Mouse (Mus musculus): ENCODE measurements around the gene Wnt1. TPM values are rescaled to one million over a fixed set of nuclear protein-coding genes. Genes with fewer than 3 reads are reported as not detected.

Gene Wnt1
- polyA plus RNA-seq, 1 experiment, result not detected

GRCm38 (mm10) chr15:98831684-98832035 is 42.0 kb downstream of the Wnt1 start:
- WGBS, result 6% methylated on average over 9 of the region's 9 CpGs
- DNase-seq (ENCODE audit: low read depth, low spot score), result no peak

- WGBS, result 67% methylated on average over 12 of the region's 12 CpGs
Measured at GRCm38 (mm10) chr15:98832161-98833058, 42.8 kb downstream of the Wnt1 start.

GRCm38 (mm10) chr15:98833281-98833680 is 43.6 kb downstream of the Wnt1 start:
- DNase-seq (ENCODE audit: low read depth, low spot score), result no peak
- WGBS, result 90% methylated on average over 11 of the region's 11 CpGs

More at GRCm38 (mm10) chr15:98832161-98833058, 42.8 kb downstream of the Wnt1 start:
- DNase-seq (ENCODE audit: low read depth, low spot score), result no peak

GRCm38 (mm10) chr15:98834059-98834458 is 44.4 kb downstream of the Wnt1 start:
- 80% methylated on average over 13 of the region's 13 CpGs for WGBS
- no peak for DNase-seq (ENCODE audit: low read depth, low spot score)

- no peak for DNase-seq (ENCODE audit: low read depth, low spot score)
- WGBS, result 93% methylated on average over 14 of the region's 14 CpGs
Measured at GRCm38 (mm10) chr15:98835291-98835690, 45.6 kb downstream of the Wnt1 start.

- 92% methylated on average over 21 of the region's 21 CpGs for WGBS
- no peak for DNase-seq (ENCODE audit: low read depth, low spot score)
Measured at GRCm38 (mm10) chr15:98837006-98837742, 47.5 kb downstream of the Wnt1 start.

GRCm38 (mm10) chr15:98837743-98838103 is 48.1 kb downstream of the Wnt1 start:
- no peak for DNase-seq (ENCODE audit: low read depth, low spot score)
- WGBS, result 74% methylated on average over 4 of the region's 4 CpGs

GRCm38 (mm10) chr15:98839161-98839560 is 49.5 kb downstream of the Wnt1 start:
- no peak for DNase-seq (ENCODE audit: low read depth, low spot score)
- WGBS, result 96% methylated on average over 14 of the region's 14 CpGs

GRCm38 (mm10) chr15:98839671-98840585 is 50.3 kb downstream of the Wnt1 start:
- WGBS, result 92% methylated on average over 30 of the region's 30 CpGs
- DNase-seq (ENCODE audit: low read depth, low spot score), result no peak

Other genes starting within 250 kb of the Wnt1 start
- gene Ccnt1, start 218.9 kb upstream of the Wnt1 start, polyA plus RNA-seq (2012; rRNA removed), result 6.7 and 11.6 TPM in 2 replicates
- gene 4930415O20Rik, start 218.9 kb upstream of the Wnt1 start, polyA plus RNA-seq (2012; rRNA removed), result 3.6 and 4.5 TPM in 2 replicates
- 64.9 and 89.8 TPM in 2 replicates for gene Adcy6, start 179.8 kb upstream of the Wnt1 start, polyA plus RNA-seq (2012; rRNA removed)
- gene Cacnb3, start 159.0 kb upstream of the Wnt1 start, polyA plus RNA-seq (2012; rRNA removed), result 42.6 and 44.5 TPM in 2 replicates
- 25.0 and 30.3 TPM in 2 replicates for gene Ddx23, start 127.0 kb upstream of the Wnt1 start, polyA plus RNA-seq (2012; rRNA removed)
- 1.4 and 1.9 TPM in 2 replicates for gene Rnd1, start 112.4 kb upstream of the Wnt1 start, polyA plus RNA-seq (2012; rRNA removed)
- gene Ccdc65, start 81.7 kb upstream of the Wnt1 start, polyA plus RNA-seq (2012; rRNA removed), result 0.27 and 0.32 TPM in 2 replicates
- 20.4 and 28.9 TPM in 2 replicates for gene Fkbp11, start 61.7 kb upstream of the Wnt1 start, polyA plus RNA-seq (2012; rRNA removed)
- gene Arf3, start 26.6 kb upstream of the Wnt1 start, polyA plus RNA-seq (2012; rRNA removed), result 99.2 and 104 TPM in 2 replicates
- gene Wnt10b, start 11.7 kb upstream of the Wnt1 start, polyA plus RNA-seq (2012; rRNA removed), result 0.10 and 0.14 TPM in 2 replicates
- 0.03 and 0.12 TPM in 2 replicates for gene Ddn, start 19.6 kb downstream of the Wnt1 start, polyA plus RNA-seq (2012; rRNA removed)
- 84.9 and 87.2 TPM in 2 replicates for gene Prkag1, start 41.7 kb downstream of the Wnt1 start, polyA plus RNA-seq (2012; rRNA removed)
- 21.6 and 25.9 TPM in 2 replicates for gene Kmt2d, start 81.3 kb downstream of the Wnt1 start, polyA plus RNA-seq (2012; rRNA removed)
- 14.8 and 17.5 TPM in 2 replicates for gene Rhebl1, start 104.7 kb downstream of the Wnt1 start, polyA plus RNA-seq (2012; rRNA removed)
- 0.48 and 0.63 TPM in 2 replicates for gene Dhh, start 108.7 kb downstream of the Wnt1 start, polyA plus RNA-seq (2012; rRNA removed)
- gene Lmbr1l, start 128.4 kb downstream of the Wnt1 start, polyA plus RNA-seq (2012; rRNA removed), result 65.8 and 140 TPM in 2 replicates
- 848 and 981 TPM in 2 replicates for gene Tuba1b, start 144.7 kb downstream of the Wnt1 start, polyA plus RNA-seq (2012; rRNA removed)
- gene Gm49450, start 163.7 kb downstream of the Wnt1 start, polyA plus RNA-seq (2012; rRNA removed), result 0.55 and 6.2 TPM in 2 replicates
- 131 and 155 TPM in 2 replicates for gene Tuba1a, start 163.8 kb downstream of the Wnt1 start, polyA plus RNA-seq (2012; rRNA removed)
- 408 and 423 TPM in 2 replicates for gene Tuba1c, start 240.0 kb downstream of the Wnt1 start, polyA plus RNA-seq (2012; rRNA removed)